Mouse (Mus musculus) layer of hippocampus, adult 9-11 months (tissue): ENCODE data around the gene Rgs12.
A peak's percentile ranks its signal among the peaks of the same experiment; 100 is the strongest.

Experiments
- DNase-seq: peaks from one replicate; pipeline ENCODE4 v3.0.0; 2022

Gene Rgs12

DNA sequence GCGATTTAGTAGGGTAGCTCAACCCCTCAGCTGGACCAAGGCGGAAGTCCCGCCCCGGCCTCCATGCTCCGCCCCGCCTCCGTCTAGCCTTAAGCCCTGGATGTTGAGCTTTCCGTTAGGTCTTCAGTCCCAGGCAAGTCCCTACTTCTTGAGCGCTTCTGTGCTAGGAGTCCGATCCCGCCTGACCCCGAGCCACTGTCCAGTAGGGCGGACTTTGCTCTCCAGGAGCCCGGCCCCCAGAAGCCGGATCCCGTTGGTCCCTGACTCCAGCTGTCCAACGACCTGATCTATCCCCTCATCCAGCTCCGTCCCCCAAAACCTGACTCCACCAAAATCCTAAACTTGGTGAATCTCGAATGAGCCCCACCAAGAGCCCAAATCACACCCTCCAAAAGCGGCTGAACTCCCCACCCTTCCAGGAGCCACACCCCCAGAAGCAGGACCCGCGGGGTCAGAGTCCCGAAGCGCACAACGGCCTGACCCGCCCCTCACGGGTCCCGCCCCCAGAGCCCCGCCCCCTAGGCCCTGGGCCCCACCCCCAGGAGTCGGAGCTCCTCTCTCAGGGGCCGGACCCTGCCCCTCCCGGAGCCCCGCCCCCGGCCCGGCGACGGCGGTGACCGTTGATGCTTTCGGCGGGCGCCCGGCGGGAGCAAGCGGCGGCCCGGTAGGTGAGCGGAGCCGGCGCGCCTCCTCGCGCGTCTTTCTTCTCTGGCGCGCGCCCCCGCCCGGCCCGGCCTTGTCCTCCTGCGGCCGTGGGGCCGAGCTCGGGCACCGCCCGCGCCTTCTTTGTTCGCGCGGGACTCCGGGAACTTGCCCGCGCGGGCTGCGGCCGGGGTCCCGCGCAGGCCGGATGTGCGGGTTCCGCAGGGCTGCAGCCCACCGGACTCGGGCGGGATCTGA, at the start of gene Rgs12:
Gene Rgs12 (plus strand): TSS at position 585 of the 900 bp plus-strand sequence.
- DNase-seq: peak; percentile 59

- no peak for DNase-seq
Observed at GRCm38 (mm10) chr5:34899787-34900469, 49.3 kb upstream of the Rgs12 start.

DNA sequence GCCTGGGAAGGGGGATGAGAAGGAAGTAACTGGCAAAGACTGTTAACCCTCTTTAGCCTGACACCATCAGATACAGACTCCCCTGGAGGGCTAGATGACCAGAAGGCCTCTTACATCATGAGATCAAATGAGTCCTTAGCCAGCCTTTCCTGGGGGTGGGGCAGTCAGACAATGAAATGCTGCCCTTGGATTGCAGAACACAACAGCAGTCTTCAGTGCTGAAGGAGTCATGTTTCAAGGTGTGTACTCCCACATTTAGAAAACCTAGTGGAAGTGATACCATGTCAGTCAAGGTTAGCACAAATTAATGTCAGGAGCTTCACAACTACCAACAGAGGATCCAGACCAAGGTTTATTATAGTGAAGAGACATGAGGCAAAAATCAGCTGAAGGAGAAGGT, 46.9 kb upstream of the Rgs12 start:
- DNase-seq: no peak

DNA sequence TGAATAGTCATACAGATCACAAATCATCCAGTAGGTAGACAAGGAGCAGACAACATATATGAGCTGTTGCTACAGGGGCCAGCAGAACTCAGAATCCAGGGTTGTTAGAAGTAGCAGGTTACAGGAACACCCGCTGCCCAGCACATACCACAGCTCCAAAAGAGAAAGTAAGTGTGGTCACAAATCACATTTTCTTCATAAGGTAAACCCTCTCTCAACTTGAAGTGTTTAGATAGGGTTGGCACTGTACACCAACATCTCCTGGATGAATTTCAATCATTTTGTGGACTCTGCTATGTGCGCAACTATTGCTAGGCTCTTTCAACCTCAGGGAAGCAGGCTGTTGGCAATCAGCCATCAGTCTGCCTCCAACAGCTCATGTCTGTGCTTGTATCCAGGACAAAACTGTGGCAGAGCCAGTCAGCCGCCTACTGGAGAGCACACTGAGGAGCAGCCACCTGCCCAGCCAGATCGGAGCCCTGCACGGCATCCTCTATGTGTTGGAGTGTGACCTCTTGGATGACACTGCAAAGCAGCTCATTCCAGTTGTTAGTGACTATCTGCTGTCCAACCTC, 46.3 kb upstream of the Rgs12 start:
- peak; percentile 84 for DNase-seq

- DNase-seq: no peak
Observed at GRCm38 (mm10) chr5:34904412-34904811, 44.8 kb upstream of the Rgs12 start.

- no peak for DNase-seq
Observed at GRCm38 (mm10) chr5:34907230-34907629, 42.0 kb upstream of the Rgs12 start.

DNA sequence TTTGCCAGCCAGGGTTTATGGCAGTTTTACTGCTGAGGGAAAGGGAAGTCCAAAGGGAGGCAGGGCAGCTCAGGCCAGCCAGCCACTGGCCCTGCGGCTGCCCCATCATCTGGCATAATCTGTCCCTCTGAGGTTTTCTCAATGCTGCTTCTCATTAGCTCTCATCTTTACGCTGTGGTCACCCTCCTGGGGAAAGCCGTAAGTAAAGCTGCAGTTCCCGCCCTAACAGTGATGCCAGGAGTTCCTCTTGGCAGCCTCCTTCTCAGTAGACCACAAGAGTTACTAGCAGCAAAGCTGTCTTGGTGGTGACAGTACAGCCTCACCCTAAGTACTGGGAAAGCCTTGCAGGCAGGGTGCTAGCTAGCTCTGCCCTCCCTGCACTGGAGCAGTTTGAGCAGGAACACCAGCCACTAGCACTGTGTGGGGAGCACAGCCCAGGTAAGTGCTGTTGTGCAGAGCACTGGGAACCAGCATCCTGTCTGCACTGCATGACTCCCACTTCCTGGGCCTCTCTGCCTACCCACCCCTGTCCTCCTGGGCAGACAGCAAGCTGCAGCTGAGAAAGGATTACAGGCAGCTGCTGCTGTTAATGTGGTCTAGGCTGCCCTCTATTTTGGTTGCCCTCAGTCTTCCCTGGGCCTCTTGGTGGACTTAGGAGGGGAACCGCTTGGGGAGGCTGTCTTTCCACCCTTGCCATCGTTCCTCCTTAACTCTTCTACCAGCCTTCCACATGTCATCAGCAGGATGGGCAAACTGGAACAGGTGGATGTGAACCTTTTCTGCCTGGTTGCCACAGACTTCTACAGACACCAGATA, 41.1 kb upstream of the Rgs12 start, which contains the start of gene Msantd1:
Gene Msantd1 (plus strand): TSS at position 103 of the 816 bp plus-strand sequence.
- no peak for DNase-seq

- DNase-seq: no peak
Observed at GRCm38 (mm10) chr5:34908726-34909633, 40.3 kb upstream of the Rgs12 start.

GRCm38 (mm10) chr5:34909634-34910503, 39.4 kb upstream of the Rgs12 start:
- no peak for DNase-seq

DNA sequence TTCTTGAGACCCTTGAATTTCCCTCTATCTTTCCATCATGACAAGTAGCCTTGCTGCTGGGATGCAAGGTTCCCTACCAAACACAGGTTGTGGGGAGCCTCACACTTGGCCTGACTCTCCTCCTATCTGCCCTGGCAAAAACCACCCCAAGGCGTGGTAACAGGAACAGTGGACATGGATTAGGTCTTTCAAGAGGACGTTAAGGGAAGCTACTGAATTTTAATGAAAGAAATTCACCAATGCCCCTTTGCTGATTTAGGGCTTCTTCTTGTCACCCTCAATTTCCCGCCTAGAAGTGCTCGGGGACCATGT, 38.8 kb upstream of the Rgs12 start:
- DNase-seq: no peak

GRCm38 (mm10) chr5:34915801-34916200, 33.4 kb upstream of the Rgs12 start:
- DNase-seq: peak; percentile 76

- DNase-seq: peak; percentile 36
Observed at GRCm38 (mm10) chr5:34917234-34917655, 32.0 kb upstream of the Rgs12 start.

GRCm38 (mm10) chr5:34918785-34919184, 30.5 kb upstream of the Rgs12 start:
- DNase-seq: no peak

DNA sequence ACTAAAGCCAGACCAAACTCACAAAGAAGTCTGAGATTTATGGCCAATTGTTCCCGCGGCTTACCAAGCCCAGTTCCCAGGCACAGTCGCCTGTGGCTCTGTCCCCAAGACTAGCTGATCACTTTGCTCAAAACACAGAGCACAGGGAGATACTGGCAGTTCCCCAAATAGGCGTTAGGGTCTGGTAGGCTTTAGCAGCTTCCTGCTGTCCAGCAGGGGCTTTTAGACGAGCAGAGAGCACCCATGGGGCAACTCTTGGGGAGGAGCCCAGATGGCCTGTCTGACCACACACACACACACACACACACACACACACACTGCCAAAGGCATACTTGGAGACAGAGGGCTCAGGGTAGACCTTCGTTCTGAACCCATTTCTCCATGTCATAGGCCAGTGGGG, 26.7 kb upstream of the Rgs12 start:
- DNase-seq: no peak

DNA sequence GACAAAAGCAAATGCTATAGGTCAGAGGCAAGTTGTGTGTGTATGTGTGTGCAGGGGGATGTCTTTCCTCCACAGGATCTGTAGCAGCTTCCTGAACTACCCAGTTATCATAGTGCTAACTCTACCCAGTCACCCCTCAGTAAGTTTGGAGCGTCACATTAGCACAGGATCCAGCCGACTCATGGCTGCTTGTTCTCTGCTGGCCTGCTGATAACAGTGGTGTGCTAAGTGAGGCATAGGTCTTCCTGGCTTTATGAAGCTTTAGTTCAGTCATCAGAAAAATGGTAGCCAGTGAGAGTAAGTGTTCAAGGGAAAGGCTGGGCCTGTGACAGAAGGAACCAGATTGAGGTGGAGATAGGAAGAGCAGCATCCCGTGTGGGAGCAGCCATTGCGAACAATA, 25.3 kb upstream of the Rgs12 start:
- DNase-seq: no peak

DNA sequence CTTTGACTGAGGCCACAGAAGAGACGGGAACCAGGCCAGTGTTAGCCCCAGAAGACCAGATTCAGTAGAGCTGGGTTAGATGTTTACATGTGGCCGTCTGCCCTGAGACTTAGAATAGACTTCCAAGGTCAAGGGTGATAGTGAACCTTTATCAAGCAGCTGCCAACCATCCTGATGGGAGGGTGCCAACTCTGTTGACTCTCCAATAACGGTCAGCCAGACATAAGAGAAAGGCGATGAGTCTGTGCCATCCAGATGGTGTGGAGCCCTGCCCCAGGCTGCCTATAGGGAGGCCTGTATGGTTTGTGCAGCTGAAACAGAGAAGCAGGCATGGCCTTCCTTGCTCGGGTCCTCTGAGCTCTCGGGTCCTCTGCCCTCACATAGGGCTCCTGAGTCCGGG, 24.7 kb upstream of the Rgs12 start:
- DNase-seq: no peak

DNA sequence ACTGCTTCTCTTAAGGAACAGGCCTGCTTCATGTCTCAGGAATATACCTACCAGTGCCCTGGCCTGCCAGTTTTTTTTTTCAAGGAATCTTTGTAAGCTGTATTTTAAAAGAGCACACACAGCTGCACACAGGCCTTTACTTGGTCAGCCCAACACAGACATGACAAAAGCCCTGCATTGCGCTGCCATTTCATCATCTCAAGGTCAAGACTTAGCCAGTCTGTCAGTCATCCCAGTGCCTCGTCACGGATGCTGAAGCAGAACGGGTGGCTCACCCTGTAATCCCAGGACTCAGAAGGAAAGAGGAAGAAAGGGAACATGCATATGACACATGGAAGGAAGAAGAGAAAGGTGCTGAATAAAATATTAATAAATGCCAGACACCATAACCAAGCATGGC, 21.6 kb upstream of the Rgs12 start:
- DNase-seq: no peak

GRCm38 (mm10) chr5:34930151-34930975, 18.9 kb upstream of the Rgs12 start:
- no peak for DNase-seq

DNA sequence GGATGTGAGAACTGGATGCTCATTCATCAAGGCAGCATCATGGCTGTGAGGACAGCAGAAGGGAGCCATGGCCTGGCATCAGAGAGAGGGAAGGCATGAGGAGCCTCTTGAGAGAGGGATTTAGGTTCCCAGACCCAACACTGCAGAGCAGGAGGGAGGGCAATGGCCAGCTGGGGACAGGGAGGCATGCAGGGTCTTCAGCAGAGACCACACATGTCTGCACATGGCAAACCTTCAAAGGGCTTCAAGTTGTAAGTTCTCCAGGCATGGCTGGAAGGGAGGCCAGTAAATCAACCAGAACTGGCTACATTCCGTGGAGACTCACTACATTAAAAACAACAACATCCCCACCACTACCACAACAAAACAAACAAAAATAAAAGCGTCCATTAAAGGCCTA, 18.2 kb upstream of the Rgs12 start:
- no peak for DNase-seq
